Mouse (Mus musculus) kidney, adult 18-20 months (tissue): ENCODE results near the gene Mitf.

ENCODE experiments used
- DNase-seq: peaks from one replicate; pipeline ENCODE4 v3.0.0; 2021

Mitf gene

GRCm38 (mm10) chr6:97826642-97827275, 19.9 kb downstream of the Mitf start:
- no peak for DNase-seq

DNA sequence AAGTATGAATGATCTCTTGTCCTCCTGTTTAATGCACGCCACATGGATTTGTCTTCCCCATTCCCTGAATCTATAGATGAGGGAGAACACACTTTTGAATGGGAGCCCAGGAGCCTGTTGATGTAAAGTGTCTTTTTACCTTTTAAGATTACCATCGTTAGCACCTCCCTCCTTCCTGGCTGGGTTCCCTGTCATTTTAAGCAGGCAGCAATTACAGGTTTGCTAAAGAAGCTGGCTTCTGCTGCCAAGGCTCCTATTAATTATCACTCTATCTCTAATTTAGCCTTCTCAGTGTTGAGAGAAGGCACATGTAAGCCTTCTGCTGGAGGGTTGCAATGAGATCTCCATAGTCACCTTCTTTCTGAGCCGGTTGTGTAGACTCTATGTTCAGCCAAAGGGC, 21.2 kb downstream of the Mitf start:
- DNase-seq: no peak

DNA sequence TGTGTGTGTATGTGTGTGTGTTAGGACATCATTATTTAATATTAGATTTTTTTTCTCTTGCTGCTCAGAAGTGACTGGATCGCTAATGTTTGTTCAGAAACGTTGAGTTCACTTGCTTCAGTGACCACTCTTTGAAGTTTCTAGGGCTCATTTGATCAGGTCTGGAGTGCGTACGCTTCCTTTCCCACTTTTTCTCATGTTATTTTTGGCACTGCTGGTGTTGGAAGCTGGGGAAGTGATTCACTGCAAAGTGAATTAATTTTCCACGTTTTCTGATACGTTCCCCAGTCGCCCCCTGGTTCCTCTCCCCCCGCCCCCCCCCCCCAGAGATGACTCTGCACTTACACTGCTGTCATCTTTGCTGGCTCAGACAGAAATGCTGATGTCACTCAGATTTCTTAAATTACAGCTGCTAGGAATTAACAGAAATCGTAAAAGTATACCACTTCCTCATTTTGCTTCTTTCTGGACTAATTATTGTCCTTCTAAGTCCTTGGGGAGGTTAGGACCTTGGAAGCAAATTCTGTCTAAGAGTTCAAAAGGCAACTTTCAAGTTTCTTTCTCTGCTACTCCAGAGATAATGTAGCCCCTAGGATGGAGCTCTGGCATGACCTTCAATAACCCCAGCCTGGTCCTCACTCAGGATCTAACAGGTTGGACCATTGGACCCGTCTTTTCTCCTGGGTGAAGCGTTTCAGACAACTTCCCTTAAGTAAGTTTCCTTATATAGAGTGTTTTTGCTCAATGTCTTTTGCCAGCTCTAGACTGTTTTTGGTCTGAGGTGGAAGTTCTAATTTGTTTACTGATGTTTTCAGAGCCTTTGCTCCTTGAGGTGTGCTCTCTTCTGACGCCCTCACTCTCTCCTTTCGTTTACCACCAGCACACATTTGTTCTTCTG, 22.2 kb downstream of the Mitf start:
- DNase-seq: no peak

DNA sequence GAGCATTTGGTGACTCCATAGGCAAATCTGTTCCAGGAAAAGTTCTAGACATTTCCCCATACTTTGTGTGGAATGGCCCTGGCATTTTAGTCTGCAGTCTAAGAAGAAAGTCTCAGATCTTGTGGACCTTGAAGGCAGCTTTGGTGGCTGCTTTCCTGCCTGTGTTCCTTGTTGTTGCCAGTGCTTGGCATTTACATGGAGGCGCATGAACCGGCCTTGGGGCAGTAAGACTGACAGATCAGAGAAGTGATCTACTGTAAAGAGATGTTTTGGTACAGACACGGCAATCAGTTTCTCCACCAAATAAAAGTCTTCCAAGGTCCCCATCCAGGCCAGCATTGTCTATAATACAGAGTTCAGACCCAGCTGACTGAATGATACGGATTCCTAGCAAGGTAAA, 25.6 kb downstream of the Mitf start:
- no peak for DNase-seq

DNA sequence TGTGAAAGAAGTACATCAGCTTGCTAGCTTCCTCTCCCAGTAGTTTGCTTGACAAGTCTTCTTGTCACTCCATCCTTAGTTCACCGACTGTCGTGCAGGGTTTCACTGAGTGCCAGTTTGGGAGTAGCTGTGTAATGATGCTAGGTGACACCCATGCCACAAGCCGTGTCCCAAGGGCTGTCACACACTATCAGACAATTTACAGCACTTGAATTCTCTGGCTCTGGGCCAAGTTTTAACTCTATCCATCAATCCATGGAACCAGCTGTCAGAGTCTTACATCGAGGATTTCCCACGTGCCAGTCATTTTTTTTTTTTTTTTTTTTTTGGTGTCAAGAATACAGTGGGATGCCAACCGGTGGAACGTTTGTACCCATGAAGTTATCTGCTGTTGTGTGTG, 29.3 kb downstream of the Mitf start:
- DNase-seq: no peak

DNA sequence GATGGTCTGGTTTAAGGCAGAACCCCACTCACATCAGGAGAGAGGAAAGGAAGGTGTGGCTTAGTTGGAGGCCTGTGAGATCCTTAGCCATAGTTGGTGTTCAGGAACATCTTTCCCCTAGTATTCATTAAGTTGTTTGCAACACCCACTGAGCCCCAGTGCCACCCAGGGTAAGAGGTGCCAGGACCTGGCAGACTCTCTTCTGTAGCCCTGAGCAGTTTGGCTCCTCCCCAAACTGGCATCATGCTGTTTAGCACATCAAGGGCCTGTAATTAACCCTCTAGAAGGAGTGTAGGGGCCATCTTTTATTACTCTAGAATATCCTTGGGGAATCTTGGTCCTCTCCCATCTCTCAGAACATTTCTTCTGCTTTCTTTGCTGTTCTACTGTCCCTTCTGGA, 30.9 kb downstream of the Mitf start:
- no peak for DNase-seq

DNA sequence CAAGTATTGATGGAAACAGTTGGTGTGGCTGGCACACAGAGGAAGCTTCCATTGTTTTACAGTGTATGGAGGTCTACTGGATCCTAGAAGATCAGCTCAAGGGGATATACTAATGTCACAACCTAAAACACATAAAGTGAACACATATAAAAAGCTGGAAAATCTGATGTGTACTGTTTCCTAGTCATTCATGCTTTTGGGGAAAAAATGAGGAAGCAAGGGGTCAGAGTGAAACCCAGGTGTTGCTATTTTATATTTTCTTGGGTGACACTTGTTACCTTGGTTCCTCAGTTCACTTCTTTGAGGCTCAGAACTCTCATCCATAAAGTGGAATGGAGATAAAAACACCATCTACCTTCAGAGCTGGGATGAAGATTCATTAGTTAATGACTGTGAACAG, 32.7 kb downstream of the Mitf start:
- DNase-seq: no peak

- no peak for DNase-seq
These were observed 37.3 kb downstream of the Mitf start for GRCm38 (mm10) chr6:97844112-97844511.

GRCm38 (mm10) chr6:97848191-97848857, 41.5 kb downstream of the Mitf start:
- no peak for DNase-seq

DNA sequence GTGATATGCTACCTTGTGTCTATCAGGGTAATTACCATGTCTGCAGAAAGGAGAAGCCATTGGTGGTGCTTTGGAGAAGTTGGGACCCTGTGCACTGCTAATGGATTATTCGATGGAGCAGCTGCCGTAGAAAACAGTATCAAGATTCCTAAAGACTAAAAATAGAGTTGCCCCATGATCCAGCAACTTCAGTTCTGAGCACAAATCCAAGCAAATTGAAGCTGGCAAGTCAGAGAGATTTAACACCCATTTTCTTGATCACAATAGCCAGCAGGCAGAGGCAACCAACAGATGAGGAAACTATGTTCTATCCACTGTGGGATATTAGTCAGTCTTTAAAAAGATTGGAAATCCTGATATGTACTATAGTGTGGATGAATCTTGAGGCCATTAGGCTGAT, 47.4 kb downstream of the Mitf start:
- no peak for DNase-seq

DNA sequence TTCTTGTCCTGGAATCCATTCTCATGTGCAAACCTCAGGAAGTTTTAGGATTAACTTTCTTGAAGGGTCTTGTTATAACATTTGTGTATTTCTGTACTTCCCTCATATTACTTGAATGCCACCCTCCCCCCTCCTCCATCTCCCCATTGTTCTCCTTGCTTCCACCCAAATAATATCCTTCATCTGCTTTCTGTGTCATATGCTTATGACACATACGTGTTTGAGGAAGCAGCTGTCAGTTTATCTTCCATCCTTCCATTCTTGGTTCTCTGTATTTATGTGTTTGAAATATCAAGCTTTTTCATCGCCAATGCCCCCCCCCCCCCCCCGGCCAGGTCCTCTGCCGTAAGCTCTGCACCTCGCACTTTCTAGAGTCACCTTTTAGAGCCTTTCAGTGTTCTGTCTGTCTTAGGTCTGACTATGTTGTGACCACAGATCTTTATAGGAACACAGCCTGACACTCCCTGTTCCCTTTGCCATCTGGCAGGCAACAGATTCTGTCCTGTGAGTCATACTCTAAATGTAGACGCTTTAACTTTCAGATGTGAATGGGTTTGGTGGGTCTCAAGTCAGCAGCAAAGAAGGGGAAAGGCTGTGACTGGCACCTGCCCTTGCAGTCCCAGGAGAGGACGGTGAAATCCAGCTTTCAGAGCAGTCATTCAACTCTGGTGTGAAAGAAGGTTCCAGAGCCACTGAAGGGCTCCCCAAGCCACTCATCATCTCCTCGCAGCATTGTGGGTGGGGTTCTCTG, 48.7 kb downstream of the Mitf start:
- DNase-seq: no peak

- DNase-seq: no peak
These were observed 49.6 kb downstream of the Mitf start for GRCm38 (mm10) chr6:97856502-97856901.

GRCm38 (mm10) chr6:97857690-97858089, 50.8 kb downstream of the Mitf start:
- DNase-seq: peak; percentile 21

GRCm38 (mm10) chr6:97866575-97866974, 59.7 kb downstream of the Mitf start:
- no peak for DNase-seq

- DNase-seq: no peak
These were observed 61.2 kb downstream of the Mitf start for GRCm38 (mm10) chr6:97868005-97868404.

DNA sequence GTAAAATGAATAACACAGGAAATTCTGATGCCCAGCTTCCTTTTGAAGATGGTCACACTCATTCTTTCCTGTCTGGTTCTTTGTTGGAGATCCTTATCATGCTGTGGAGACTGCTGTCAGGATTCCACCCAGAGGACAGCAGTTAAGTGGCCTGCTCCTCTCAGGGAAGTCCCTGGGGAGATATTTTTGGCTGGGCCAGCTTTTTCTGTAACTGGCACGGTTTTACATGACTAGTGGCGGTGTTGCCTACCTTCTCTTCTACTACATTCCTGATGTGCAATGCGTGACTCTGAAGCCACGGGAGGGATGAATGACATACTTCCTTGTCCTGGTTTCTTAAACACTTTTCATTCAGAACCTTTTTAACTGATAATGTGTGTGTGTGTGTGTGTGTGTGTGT, 63.1 kb downstream of the Mitf start:
- DNase-seq: no peak

- DNase-seq: no peak
These were observed 64.6 kb downstream of the Mitf start for GRCm38 (mm10) chr6:97871296-97872030.

GRCm38 (mm10) chr6:97873102-97873501, 66.2 kb downstream of the Mitf start:
- DNase-seq: no peak

- no peak for DNase-seq
These were observed 70.1 kb downstream of the Mitf start for GRCm38 (mm10) chr6:97876990-97877389.

DNA sequence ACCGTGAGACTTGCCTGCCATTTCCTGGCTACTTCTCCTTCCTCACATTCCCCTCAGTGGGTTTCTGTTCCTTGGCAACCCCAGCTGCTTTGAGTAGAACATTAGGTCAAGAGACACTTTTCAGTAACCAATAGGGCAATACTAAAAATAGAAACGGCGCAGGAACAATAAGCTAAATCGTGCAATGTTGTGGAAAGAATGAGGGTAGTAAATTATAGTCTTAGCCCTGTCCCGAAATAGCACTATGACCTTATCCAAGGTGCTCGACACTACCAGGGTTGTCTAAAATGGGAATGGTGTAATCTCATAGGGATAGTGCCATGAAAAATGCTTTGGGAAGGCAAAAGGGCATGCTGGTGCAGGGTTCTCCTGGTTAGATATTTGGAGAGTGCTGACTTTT, 70.6 kb downstream of the Mitf start:
- no peak for DNase-seq

- no peak for DNase-seq
These were observed 73.5 kb downstream of the Mitf start for GRCm38 (mm10) chr6:97880363-97880762.

DNA sequence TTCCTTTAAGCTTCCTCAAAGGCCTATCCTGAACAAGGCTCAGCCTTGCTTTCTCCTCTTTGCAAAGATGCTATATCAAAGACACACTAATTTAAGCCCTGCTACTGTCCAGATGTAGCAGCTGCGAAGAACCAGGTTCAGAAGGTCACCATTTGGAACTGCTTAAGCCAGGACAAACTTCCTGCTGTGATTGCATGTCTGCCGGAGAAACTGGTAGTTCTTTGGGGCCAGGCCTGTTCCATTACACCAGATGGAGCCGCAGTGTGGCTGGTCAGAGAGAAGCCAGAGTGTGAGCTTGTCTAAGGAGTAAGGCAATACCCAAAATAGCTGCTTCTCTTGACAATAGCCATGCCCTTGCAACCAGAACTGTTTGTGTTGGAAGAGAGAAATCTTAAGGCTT, 75.1 kb downstream of the Mitf start:
- no peak for DNase-seq

- no peak for DNase-seq
These were observed 76.1 kb downstream of the Mitf start for GRCm38 (mm10) chr6:97882931-97883330.
